Mouse (Mus musculus) myocyte (in vitro differentiated cells): ENCODE measurements around the gene Slc40a1.

Source experiments
- E2F4 ChIP-seq: IDR thresholded peaks from one replicate; pipeline ENCODE4 v1.6.1; 2011; ENCODE audit warnings: mild to moderate bottlenecking, control low read depth, moderate library complexity; ENCODE audit not compliant: insufficient read depth
- MAX ChIP-seq: IDR thresholded peaks from one replicate; pipeline ENCODE4 v1.6.1; 2011; ENCODE audit warnings: low read depth, mild to moderate bottlenecking, control low read depth
- MYOD1 ChIP-seq, 3 experiments: IDR thresholded peaks; one replicate each; pipeline ENCODE4 v1.6.1; 2011; ENCODE audit warnings: control low read depth in 2 of 3, low read depth in 2 of 3, mild to moderate bottlenecking in 2 of 3, moderate library complexity in 1 of 3; ENCODE audit not compliant: insufficient read length in 2 of 3, control insufficient read depth in 1 of 3
- POLR2A ChIP-seq: IDR thresholded peaks from one replicate; pipeline ENCODE4 v1.6.1; 2011; ENCODE audit warnings: low read depth, mild to moderate bottlenecking, control low read depth, moderate library complexity; ENCODE audit not compliant: insufficient read length
- POLR2AphosphoS2 ChIP-seq: IDR thresholded peaks from one replicate; pipeline ENCODE4 v1.6.1; 2011; ENCODE audit warnings: low read depth, control low read depth; ENCODE audit not compliant: insufficient read length
- REST ChIP-seq: IDR thresholded peaks from one replicate; pipeline ENCODE4 v1.6.1; 2011; ENCODE audit warnings: mild to moderate bottlenecking, control low read depth, moderate library complexity; ENCODE audit not compliant: insufficient read depth, insufficient read length
- SRF ChIP-seq: IDR thresholded peaks from one replicate; pipeline ENCODE4 v1.6.1; 2011; ENCODE audit warnings: low read depth; ENCODE audit not compliant: control insufficient read depth, insufficient read length
- TCF12 ChIP-seq: IDR thresholded peaks from one replicate; pipeline ENCODE4 v1.6.1; 2011; ENCODE audit warnings: mild to moderate bottlenecking, control low read depth; ENCODE audit not compliant: poor library complexity, insufficient read depth, severe bottlenecking
- USF1 ChIP-seq: IDR thresholded peaks from one replicate; pipeline ENCODE4 v1.6.1; 2011; ENCODE audit warnings: low read depth, mild to moderate bottlenecking, control low read depth, moderate library complexity

DNA sequence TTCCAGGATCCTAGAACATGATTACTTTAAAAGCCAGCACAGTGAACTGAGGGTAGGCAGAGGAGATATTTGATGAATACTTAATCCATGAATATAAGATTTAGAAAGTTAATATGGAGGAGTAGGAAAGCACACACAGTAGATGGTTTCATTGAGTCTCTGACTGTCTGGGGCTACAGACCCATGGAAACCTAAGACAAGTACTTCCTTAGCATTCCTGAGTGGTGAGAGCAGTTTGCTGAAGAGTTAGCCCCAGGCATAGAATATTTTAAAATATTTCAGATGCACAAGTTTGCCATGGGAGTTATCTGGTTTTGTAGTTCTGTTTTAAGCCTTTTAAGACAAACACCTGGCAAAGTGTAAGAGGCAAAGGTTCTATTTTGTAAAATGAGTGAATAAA is 65.2 kb downstream of the Slc40a1 start:
- TF ChIP-seq REST (no peak), E2F4 (no peak), USF1 (no peak), MYOD1 (IDR thresholded peaks at IDR 0.05; ENCODE audit: control insufficient read depth in 1 of 3, insufficient read length in 2 of 3, low read depth in 2 of 3) (no peak), POLR2A (no peak), TCF12 (no peak), SRF (no peak), MAX (no peak), POLR2AphosphoS2 (no peak)
